Mouse (Mus musculus): ENCODE results near the gene Paqr4.

DNA sequence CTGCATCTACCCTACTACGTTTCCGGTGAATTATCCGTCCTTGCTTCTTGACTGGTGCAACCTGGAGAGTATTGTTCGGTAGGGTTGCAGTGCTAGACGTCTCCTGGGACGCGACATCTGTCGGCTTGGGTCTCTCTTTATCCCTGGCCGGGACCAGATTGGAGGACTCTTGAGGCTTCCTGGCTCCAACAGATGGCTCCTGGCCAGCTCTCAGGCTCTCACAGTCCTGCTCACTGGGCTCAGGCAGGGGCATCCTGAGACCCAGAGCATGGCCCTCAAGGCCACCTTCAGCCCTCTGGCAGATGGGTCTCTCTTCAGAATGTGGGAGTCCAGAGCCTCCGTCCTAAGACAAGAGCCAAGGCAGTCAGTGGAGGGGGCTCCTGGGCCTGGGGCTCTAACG lies 22.3 kb upstream of the Paqr4 start:
- TF ChIP-seq CTCF (IDR thresholded peaks at IDR 0.05; ENCODE audit: low read depth) (no peak), EP300 (optimal IDR thresholded peaks at IDR 0.05) (no peak)

Measured in stomach, postnatal 0 days (tissue).